Mouse (Mus musculus) CD8-positive naive resting alpha-beta T cell, adult 2 months (primary cell): Measurements from ENCODE around the gene Klc1.

Experiments
- DNase-seq, 2 experiments: peaks; one replicate each; pipeline ENCODE4 v3.0.0; 2022; ENCODE audit warnings: low read depth in 2 of 2, low spot score in 2 of 2

Klc1 gene

GRCm38 (mm10) chr12:111743419-111743818, 15.2 kb upstream of the Klc1 start:
- DNase-seq = no peak

GRCm38 (mm10) chr12:111743981-111744423, 14.6 kb upstream of the Klc1 start:
- DNase-seq = no peak

GRCm38 (mm10) chr12:111745274-111745673, 13.4 kb upstream of the Klc1 start:
- no peak for DNase-seq

GRCm38 (mm10) chr12:111746091-111746490, 12.6 kb upstream of the Klc1 start:
- no peak for DNase-seq

- no peak for DNase-seq
Observed at GRCm38 (mm10) chr12:111747421-111747820, 11.2 kb upstream of the Klc1 start.

- no peak for DNase-seq
Observed at GRCm38 (mm10) chr12:111750739-111751138, 7.9 kb upstream of the Klc1 start.

- no peak for DNase-seq
Observed at GRCm38 (mm10) chr12:111752491-111752890, 6.2 kb upstream of the Klc1 start.

GRCm38 (mm10) chr12:111753347-111753746, 5.3 kb upstream of the Klc1 start:
- DNase-seq = no peak

- DNase-seq = no peak
Observed at GRCm38 (mm10) chr12:111754710-111755109, 3.9 kb upstream of the Klc1 start.

- no peak for DNase-seq
Observed at GRCm38 (mm10) chr12:111755231-111755630, 3.4 kb upstream of the Klc1 start.

- no peak for DNase-seq
Observed at GRCm38 (mm10) chr12:111756082-111756697, 2.5 kb upstream of the Klc1 start.

GRCm38 (mm10) chr12:111756698-111757082, 2.0 kb upstream of the Klc1 start:
- DNase-seq = no peak

- DNase-seq = peak in 1 of 2 experiments; percentile 2
Observed at GRCm38 (mm10) chr12:111757561-111758325, 906 bp upstream of the Klc1 start.

- no peak for DNase-seq
Observed at GRCm38 (mm10) chr12:111759176-111760061, 770 bp downstream of the Klc1 start.

- no peak for DNase-seq
Observed at GRCm38 (mm10) chr12:111760306-111760908, 1.8 kb downstream of the Klc1 start.

- DNase-seq = no peak
Observed at GRCm38 (mm10) chr12:111762620-111763280, 4.1 kb downstream of the Klc1 start.

- DNase-seq = no peak
Observed at GRCm38 (mm10) chr12:111766313-111767236, 7.9 kb downstream of the Klc1 start.

GRCm38 (mm10) chr12:111768322-111768928, 9.8 kb downstream of the Klc1 start:
- DNase-seq = no peak

GRCm38 (mm10) chr12:111769306-111769705, 10.7 kb downstream of the Klc1 start:
- no peak for DNase-seq
